Mouse (Mus musculus) forebrain, postnatal 0 days (tissue): ENCODE measurements around the gene Cep55. TPM values are rescaled to one million over a fixed set of nuclear protein-coding genes. Genes with fewer than 3 reads are reported as not detected.
A peak's percentile ranks its signal among the peaks of the same experiment; 100 is the strongest.

Source experiments
- ATAC-seq: fragments of 200-750 bp; cut with Nextera tagmentation; 2 replicates; pipeline ENCODE4 v1.8.0; 2017; ENCODE audit warnings: mild to moderate bottlenecking, moderate library complexity
- DNase-seq: peaks from one replicate; pipeline ENCODE4 v3.0.0-alpha.2; 2015
- H3K27ac ChIP-seq: fragments of 300-500 bp; sonication (generic); 2 replicates; pipeline ENCODE4 v1.5.1; 2014; ENCODE audit warnings: low read depth, mild to moderate bottlenecking, antibody characterized with exemption, low read length, moderate library complexity, mixed read lengths
- H3K27me3 ChIP-seq: fragments of 300-500 bp; sonication (generic); 2 replicates; pipeline ENCODE4 v1.6.1; 2014; ENCODE audit warnings: mild to moderate bottlenecking, low read length, mixed read lengths; ENCODE audit not compliant: insufficient read depth
- H3K36me3 ChIP-seq: fragments of 300-500 bp; sonication (generic); 2 replicates; pipeline ENCODE4 v1.6.1; 2014; ENCODE audit warnings: mild to moderate bottlenecking, moderate library complexity; ENCODE audit not compliant: insufficient read depth
- H3K4me1 ChIP-seq: fragments of 300-500 bp; sonication (generic); 2 replicates; pipeline ENCODE4 v1.6.1; 2014; ENCODE audit warnings: antibody characterized with exemption; ENCODE audit not compliant: insufficient read depth
- H3K4me2 ChIP-seq: fragments of 300-500 bp; sonication (generic); 2 replicates; pipeline ENCODE4 v1.6.1; 2014; ENCODE audit warnings: low read depth, mild to moderate bottlenecking, moderate library complexity
- H3K4me3 ChIP-seq: fragments of 300-500 bp; sonication (generic); 2 replicates; pipeline ENCODE4 v1.5.1; 2014; ENCODE audit warnings: low read depth, low read length, mixed read lengths
- H3K9ac ChIP-seq: fragments of 300-500 bp; sonication (generic); 2 replicates; pipeline ENCODE4 v1.6.1; 2014; ENCODE audit warnings: mild to moderate bottlenecking
- H3K9me3 ChIP-seq: fragments of 300-500 bp; sonication (generic); 2 replicates; pipeline ENCODE4 v1.6.1; 2016; ENCODE audit warnings: low read length
- CTCF ChIP-seq: sonication (generic); IDR thresholded peaks from 2 replicates; pipeline ENCODE4 v1.5.1; 2016; ENCODE audit warnings: antibody characterized with exemption, control low read depth, low read depth
- WGBS: fragments of 180-500 bp; shearing (Covaris S2); extraction: QIAGEN DNeasy Blood & Tissue Kit; methylation state at CpG from one replicate; pipeline ENCODE4 v1.1.7; 2014; 5-methylcytosine and 5-hydroxymethylcytosine counted together
- polyA plus RNA-seq: library from polyadenylated mRNA; unstranded; fragments of >200 nt; fragmentation: Nextera tagmentation; extraction: Ambion mirVana; gene quantifications from 2 replicates; pipeline ENCODE4 v1.2.1, GENCODE M21; 2015
- total RNA-seq: library from RNA; depleted of rRNA; stranded (reverse); fragments of >200 nt; gene quantifications from 2 replicates; pipeline ENCODE4 v1.2.3, GENCODE M21; 2014; rRNA removed

The Cep55 gene
- total and polyA plus RNA-seq, 2 experiments from 2014 or later: 2.3 to 3.9 TPM

GRCm38 (mm10) chr19:38120123-38120760 lies 65.4 kb downstream of the Cep55 start:
- no peak for DNase-seq
- 0 out of 2 replicates have a peak, but pooled peaks cover 6% of the 10 kb centered on the region for H3K4me1 ChIP-seq
- H3K27ac ChIP-seq: no peak overlapping the region
- H3K9ac ChIP-seq: no peak overlapping the region
- H3K36me3 ChIP-seq: no peaks in the 10 kb centered on the region
- TF ChIP-seq CTCF: no peak
- 80% methylated on average over 5 of the region's 5 CpGs for WGBS
- H3K27me3 ChIP-seq: no peaks in the 10 kb centered on the region; the same call in 1 of the 2 replicates
- H3K4me2 ChIP-seq: no peak overlapping the region
- H3K9me3 ChIP-seq: no peaks in the 10 kb centered on the region
- no peak overlapping the region for H3K4me3 ChIP-seq
- no peak for ATAC-seq

GRCm38 (mm10) chr19:38123921-38124320 lies 69.1 kb downstream of the Cep55 start:
- no peak for TF ChIP-seq CTCF
- Histone ChIP-seq H3K9me3 (no peaks in the 10 kb centered on the region), H3K9ac (no peak overlapping the region), H3K4me1 (0 out of 2 replicates have a peak, but pooled peaks cover 6% of the 10 kb centered on the region), H3K4me3 (peak overlapping the region; percentile 57), H3K27me3 (no peaks in the 10 kb centered on the region; the same call in none of the 2 replicates), H3K27ac (no peak overlapping the region), H3K4me2 (peak overlapping the region; percentile 80), H3K36me3 (no peaks in the 10 kb centered on the region)
- WGBS: 28% methylated on average over 9 of the region's 9 CpGs
- ATAC-seq: no peak
- DNase-seq: no peak

Other genes with a start within 250 kb of the Cep55 start
- 4.8 and 5.1 TPM in 2 replicates for gene Myof, start 11.4 kb upstream of the Cep55 start, total RNA-seq
- 1.4 and 1.5 TPM in 2 replicates for gene Myof, start 11.4 kb upstream of the Cep55 start, polyA plus RNA-seq
- 0.54 and 0.95 TPM in 2 replicates for gene Ffar4, start 42.1 kb downstream of the Cep55 start, total RNA-seq
- gene Ffar4, start 42.1 kb downstream of the Cep55 start, polyA plus RNA-seq: 0.15 and 0.20 TPM in 2 replicates
- gene Rbp4, start 70.3 kb downstream of the Cep55 start, total RNA-seq: 0.48 and 1.2 TPM in 2 replicates
- gene Rbp4, start 70.3 kb downstream of the Cep55 start, polyA plus RNA-seq: 3.9 and 4.4 TPM in 2 replicates
- gene Pde6c, start 77.8 kb downstream of the Cep55 start, total RNA-seq: 0.08 TPM in 1 of 2 replicates, not detected in the other
- gene Pde6c, start 77.8 kb downstream of the Cep55 start, polyA plus RNA-seq: 0.11 TPM in 1 of 2 replicates, not detected in the other
- 10.6 and 13.0 TPM in 2 replicates for gene Fra10ac1, start 169.1 kb downstream of the Cep55 start, total RNA-seq
- gene Fra10ac1, start 169.1 kb downstream of the Cep55 start, polyA plus RNA-seq: 32.6 and 36.1 TPM in 2 replicates
- 19.2 and 20.3 TPM in 2 replicates for gene Lgi1, start 209.5 kb downstream of the Cep55 start, total RNA-seq
- gene Lgi1, start 209.5 kb downstream of the Cep55 start, polyA plus RNA-seq: 19.3 and 25.7 TPM in 2 replicates